Mouse (Mus musculus): ENCODE results near the gene Gnaq.

Gene Gnaq

DNA sequence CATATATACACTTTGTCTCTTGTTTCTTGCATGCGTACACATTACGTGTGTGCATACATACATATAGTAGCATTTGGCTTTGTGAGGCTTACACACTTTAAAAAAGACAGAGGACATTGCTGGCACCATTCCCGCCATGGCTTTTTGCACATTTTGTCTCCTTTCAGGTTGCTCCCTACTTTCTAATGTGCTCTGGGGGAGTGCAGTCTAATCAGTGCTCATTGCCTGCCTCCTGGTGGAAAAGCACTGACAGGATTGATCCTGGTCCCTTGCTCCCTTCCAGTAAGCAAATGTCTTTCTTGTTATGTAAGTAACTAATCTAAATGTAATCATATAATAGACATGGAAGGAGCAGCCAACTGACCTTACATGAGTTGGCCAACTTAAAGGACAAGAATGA is 65.5 kb downstream of the Gnaq start:
- DNase-seq (ENCODE audit: low spot score in 2 of 2): no peak

DNA sequence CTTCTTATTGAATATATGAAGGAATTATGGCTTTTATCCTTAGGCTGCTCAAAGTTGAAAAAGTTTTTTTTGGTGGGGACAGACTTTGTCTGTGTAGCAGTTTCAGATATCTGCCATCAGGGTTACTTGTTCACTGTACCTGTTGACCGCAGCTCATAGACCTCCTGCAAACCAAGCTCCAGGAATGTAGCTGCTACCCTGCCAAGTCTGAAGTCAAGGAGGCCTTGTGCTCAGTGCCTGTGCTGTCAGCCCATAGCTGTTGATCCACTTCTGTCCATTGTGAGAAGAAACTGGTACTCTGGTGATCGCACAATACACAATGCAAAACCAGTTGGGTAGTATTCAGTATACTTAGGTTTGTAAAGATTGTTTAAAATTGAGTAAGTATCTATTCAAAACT is 68.7 kb downstream of the Gnaq start:
- no peak for DNase-seq (ENCODE audit: low spot score in 2 of 2)

DNA sequence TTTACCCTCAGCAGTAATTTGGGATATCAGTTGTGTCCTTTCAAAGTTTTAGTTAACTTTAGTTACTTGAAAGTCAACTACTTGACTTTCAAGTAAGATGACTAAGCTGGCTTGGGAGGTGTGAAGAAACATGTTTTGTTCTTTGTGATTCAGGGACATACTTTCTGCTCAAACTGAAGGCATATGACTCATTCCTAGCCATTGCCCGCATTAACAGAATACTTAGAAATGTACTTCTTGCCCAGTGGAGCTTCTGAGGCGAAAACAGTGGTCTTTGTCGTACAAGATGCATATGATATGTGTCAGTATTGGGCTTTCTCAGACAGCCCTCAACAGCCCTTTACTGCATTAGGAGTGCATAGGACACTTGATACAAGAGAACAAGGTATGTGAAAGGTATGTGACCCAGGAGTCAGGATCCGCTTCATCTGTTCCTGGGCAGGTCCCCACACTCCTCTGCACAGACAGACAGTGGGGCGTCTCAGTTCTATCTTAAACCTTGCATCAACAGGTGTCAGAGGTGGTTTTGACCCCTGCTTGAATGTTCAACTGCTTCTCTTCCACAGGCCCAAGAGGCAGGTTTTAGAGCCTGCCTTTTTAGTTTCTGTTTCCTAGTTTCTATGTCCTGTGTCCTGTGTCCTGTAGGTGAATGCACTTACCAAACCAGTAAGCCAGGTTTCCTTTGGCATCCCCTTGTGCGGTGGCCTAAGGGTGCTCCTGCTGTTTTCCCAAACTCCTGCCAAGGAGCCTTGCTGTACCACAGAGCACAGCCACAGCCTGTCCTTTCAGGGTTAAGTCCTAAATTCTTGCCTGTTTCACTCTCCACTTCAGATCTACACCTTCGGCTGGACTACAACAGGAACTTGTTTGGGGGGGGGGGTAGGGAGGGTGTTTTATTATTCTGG is 72.4 kb downstream of the Gnaq start:
- no peak for DNase-seq (ENCODE audit: low spot score in 2 of 2)

DNA sequence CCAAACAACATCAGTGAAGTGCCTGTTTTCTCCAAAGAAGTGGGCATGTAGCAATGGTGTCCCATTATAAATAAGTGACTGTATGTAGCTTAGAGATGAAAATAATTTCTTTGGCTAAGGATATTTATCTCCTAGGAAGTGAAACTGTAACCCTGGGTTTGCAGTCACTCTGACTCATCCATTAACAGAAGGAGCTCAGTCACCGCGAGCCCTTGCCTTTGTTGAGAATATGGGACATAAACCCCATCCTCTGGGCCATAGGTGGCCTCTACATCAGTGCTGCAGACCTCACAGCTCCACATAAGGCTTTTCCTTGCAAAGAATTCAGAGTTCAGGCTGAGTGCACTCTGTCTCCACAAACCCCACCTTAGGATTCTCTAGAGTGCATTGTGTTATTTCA is 77.0 kb downstream of the Gnaq start:
- DNase-seq (ENCODE audit: low spot score in 2 of 2): no peak

DNA sequence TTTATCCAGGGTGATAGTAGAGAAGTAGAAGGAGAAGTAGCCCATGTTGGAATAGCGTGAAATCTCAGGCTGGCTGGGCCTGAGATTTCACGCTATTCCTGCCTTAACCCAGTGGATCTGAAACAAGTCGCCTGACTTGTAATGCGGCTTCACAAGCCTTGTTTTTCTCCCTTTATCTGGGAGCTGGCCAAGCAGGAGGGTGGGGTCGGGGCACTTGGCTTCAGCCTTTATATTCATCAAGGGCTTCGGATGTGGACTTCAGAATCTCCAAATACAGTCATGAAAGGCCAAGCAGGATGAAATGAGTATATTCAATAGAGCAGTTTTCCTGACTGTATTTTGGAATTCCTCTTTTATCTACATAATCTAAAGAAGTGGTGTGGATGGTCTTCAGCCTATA is 82.3 kb downstream of the Gnaq start:
- DNase-seq (ENCODE audit: low spot score in 2 of 2): peak in 1 of 2 experiments; percentile 68

DNA sequence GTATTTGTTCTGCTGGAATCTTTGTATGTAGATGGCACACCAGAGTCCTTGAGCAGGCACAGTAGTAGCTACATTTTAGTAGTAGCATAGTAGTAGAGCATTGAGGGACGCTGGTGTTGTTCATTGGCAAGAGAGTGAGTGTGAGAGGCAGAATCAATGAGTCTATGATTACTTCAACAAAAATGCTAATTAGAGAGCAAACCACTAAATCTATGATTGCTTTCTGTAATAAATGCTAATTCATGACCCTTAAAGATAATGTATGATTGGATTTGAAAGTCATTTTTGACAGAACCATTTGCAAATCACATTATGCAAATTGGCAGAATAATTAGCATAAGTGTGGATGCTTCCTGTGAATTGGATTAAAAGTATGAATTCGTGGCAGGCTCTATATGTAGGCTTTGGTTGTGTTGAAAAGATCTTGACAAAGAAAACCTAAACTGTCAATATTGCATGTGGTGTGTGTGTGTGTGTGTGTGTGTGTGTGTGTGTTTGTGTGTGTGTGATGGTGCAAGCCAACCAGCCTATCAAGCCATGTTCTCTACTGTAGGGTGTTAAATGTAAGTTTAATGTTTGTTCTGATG is 82.9 kb downstream of the Gnaq start:
- no peak for DNase-seq (ENCODE audit: low spot score in 2 of 2)

DNA sequence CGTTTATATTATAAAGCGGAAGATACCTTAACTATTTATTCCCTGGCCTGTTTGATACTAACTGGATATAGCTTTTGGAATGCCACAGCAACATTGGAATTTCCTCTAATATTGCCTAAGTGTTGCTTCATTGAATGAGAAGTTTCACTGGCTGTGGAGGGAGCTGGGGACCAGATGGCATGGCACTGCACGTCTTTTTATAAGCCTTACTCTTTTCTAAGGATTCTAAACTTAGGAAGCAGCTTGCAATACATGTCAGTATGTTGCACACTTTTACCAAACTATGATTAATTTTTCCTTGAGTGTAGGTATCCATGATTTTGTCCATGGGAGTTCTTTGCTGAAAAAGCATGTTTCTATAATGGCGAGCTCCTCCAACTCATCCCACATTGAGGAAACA is 87.3 kb downstream of the Gnaq start:
- DNase-seq (ENCODE audit: low spot score in 2 of 2): no peak

DNA sequence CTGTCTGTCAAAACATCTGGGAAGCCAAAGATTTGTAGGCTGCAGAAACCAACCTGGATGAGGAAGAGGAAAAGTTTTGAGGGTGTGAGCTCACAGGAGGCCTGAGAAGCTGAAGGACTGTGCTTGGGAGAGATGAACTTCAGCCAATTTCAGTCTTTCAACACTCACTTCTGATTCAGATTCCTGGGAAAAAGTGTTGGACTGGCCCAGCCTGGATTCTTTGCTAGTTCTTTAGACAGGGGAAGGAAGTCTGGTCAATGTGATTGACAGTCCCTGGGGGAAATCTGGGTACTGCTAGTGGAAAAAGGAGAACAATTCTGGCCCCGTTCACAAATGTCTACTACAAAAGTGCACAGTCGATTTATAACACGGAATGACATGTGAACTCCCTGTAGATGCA is 89.9 kb downstream of the Gnaq start:
- no peak for DNase-seq (ENCODE audit: low spot score in 2 of 2)

DNA sequence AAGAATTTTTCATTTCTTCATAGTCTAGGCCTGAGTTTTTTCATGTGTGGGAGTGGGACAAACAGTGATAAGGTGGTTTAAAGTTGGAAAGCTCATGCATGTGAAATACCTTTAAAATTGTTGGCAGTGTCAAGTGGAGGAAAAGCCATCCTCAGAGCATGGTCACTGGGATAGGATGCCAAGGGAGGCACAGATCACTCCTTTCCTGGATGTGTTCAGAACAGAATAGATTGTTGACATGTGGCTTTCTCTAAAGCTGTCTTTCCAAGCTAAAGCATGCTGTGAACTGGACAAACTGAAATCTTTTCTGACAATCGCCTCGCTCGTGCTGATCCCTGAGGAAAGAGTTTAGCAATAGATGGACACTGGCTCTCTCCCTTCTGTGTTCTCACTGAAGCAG is 90.5 kb downstream of the Gnaq start:
- DNase-seq (ENCODE audit: low spot score in 2 of 2): no peak

DNA sequence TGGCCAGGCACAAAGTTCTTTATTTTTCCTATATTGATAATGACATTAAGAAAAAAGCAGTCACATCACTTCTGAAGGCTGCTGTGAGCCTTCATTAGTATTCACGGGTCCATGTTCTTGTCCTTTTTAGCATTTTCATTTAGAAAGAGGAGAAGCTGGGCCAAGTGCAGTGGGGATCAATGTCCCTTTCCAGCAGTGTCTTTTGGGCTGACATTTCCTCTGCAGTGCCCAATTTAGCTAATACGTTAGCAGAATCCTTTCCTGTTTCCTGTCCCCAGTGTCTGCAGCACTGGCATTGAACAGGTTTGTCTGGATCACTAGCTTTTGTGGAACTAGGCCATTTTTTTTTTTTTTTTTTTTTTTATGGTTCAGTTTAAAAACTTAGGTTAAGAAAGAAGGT is 92.2 kb downstream of the Gnaq start:
- no peak for DNase-seq (ENCODE audit: low spot score in 2 of 2)

DNA sequence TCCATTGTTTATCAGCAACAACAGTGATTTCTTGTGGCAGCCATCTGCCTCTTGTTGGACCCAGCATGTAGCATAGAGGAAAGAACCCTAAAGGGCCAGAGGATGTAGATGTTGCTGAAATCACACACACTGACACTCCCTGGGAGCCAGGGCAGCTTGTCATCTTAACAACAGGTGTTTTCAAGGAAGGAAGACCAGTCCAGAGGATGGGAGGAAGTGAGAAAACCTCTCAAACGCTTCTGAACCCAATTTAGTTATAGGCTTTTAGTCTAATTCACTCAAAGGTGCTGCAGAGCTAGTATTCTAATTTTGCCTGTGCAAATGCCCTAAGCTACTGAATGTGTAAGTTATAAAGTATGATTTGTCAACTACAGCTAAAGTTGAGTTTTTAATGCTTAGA is 99.0 kb downstream of the Gnaq start:
- DNase-seq (ENCODE audit: low spot score in 2 of 2): no peak

DNA sequence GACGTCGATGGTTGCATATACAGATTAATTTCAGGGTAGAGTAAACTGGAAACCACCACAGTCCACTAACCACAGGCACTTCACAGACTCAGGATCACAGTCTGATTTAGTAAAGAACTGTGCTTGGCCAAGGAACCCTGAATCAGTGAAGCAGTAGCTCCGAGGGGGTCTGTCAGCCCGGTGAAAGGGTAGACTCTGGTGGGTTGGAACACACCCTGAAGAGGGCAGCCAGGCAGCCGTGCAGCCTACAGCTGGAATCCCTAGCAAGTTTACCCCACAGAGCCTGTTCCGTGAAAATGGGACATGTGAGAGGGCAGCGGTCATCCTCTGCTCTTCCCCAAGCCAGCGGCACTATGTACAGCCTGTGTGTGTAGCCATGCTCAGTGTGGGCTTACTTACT is 103.0 kb downstream of the Gnaq start:
- no peak for DNase-seq (ENCODE audit: low spot score in 2 of 2)

DNA sequence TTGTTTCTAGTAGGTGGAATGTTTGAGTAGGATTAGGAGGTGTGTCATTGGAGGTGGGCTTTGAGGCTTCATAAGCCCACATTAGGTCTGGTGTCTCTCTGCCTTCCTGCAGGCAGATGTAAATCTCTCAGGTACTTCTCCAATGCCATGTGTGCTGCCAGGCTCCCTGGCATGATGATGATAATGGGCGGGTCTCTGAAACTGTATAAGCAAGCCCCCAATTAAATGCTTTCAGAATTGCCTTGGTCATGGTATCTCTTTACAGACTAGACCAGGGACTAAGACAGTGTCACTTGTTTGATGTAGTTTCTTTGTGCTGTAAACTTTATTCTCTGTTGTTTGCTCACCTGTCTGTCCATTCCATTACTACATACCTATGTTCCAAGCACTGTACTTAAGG is 104.4 kb downstream of the Gnaq start:
- DNase-seq (ENCODE audit: low spot score in 2 of 2): no peak

DNA sequence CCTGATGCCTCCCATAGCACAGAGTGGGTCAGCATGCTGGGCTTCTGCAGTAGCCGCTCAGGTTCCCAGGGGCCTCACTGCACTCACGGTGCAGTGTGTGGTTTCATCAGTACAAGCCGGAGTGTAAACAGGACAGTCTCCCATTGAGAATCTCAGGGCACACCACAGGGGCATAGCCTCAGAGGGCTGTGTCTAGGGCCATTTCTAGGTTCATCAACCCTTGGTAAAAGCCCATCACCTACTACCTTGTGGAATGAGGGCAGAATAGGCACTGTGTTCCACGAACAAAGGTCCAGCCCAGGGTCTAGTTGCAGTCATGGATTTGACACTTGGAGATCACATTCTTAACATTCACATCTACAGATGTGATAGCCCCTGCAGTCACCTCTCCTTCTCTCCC is 105.4 kb downstream of the Gnaq start:
- DNase-seq (ENCODE audit: low spot score in 2 of 2): no peak

DNA sequence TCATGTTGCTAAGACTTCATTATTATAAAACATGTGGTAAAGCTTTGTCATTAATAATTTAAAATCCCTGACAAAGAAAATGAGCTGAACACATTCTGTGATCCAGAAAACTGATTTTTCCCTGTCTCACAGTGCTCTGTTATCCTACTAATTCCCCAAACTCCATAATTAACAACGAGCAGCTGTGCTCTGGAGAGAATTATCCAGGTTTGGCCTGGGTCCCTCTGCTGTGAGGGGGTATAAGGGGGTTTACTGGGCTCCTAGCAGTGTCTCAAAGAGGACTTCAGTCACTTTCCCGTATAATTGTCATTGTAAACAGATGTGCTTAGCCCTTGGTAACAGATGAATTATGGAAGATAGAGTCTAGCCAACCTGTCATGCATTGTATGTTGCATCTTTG is 105.9 kb downstream of the Gnaq start:
- no peak for DNase-seq (ENCODE audit: low spot score in 2 of 2)

DNA sequence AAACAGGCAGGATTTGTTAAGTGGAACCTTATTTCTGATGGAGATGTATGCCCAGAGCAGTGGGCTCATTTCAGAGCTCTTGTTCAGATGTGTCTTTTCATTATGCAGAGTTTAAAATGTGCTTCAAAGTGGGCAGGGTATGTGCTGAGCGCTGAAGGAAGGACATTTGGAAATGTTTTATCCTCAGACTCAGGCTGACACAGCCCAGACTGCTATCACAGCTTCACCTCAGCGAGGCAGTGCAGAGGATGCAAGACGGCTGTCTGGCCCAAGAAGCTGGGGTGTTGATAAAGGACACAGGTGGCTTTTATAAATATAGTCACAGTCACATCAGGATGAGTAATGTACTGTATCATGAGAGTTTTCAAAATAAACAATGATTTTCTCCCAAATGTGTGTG is 110.1 kb downstream of the Gnaq start:
- no peak for DNase-seq (ENCODE audit: low spot score in 2 of 2)

DNA sequence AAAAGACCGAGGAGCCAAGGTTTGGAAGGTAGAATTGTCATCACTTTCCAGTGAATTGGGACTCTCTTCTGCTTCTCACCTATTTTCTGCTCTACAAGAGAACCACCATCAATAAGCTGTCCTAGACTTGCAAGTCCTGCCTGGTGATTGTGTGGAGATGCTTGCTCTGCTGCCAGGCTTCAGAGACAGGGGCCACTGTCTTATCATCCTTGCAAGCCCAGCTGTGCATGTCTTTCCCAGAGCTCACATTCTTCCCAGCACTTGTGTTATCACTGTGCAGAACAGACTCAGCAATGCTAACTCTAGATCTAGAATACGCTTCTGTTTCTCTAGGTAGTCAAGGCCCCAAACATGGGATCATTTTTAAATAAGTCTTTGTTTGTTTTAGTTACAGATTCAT is 116.4 kb downstream of the Gnaq start:
- no peak for DNase-seq (ENCODE audit: low spot score in 2 of 2)

DNA sequence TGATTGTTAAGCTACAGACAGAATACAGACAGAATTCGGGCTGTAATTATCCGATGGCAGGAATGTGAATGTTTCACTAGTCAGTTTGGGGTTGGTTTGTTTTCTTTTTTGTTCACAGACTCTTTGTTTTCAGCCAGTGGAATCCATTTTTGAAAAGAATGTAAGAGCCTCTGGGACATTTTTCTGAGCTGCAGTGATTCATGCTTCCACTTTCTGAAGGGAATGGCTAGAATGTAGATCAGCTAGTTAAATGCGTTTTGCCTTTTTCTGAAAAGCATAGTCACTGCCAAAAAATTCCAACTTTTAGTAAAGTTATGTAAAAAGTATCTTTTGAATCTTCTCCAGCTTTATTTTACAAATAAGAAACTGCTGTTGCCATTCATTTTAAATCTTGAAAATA is 118.3 kb downstream of the Gnaq start:
- DNase-seq (ENCODE audit: low spot score in 2 of 2): no peak

DNA sequence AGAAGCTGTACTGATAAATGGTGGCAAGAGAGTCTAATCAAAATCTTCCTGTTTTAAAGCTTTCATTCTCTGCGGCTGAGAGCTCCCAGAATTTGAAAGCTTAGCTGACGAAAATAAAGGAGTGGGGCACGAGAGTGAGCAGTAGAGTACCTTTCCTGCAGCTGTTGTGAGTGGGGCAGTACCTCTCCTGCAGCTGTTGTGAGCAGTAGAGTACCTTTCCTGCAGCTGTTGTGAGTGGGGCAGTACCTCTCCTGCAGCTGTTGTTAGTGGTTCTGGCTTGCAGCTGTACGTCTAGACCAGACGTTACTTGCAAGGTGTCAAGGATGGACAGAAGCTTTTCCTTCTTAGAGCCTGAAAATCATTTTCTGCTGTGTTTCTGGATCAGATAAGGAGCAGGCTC is 119.2 kb downstream of the Gnaq start:
- no peak for DNase-seq (ENCODE audit: low spot score in 2 of 2)

DNA sequence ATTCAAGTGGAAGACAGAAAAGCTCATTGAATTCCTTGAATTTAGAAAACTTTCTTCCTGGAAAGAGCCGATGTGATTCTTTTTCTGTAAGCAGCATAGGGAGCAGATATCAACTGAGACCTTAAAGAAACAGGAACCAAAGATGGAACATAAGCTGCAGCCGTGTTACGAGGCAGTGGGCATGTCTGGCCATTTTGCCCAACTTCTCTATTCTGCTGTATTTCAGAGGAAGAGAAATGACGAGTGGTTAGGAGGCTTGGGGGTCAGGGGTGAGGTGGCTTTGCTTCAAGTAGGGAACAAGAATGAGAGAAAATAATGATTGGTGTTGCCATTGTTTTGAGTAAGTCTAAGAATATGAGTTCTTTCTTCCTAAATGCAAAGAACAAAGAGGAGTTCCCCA is 120.1 kb downstream of the Gnaq start:
- DNase-seq (ENCODE audit: low spot score in 2 of 2): no peak

DNA sequence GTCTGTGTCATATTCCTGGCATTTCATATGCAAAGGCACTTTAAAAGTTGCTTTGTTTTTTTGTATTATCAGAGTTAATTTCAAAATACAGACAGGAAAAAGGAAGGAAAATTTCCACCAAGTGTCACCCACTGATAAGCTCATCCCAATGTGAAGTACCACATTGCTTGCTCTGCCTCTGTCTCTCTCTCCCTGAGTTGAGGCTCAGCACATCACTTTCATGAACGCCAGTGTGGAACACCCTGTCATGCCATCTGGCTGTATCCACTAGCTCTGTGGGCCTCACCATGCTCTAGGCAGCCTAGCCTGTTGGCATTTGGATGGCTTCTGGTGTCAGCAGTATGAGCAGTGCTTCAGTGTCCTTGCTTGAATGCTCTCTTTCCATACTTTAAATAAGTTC is 122.2 kb downstream of the Gnaq start:
- DNase-seq (ENCODE audit: low spot score in 2 of 2): no peak

DNA sequence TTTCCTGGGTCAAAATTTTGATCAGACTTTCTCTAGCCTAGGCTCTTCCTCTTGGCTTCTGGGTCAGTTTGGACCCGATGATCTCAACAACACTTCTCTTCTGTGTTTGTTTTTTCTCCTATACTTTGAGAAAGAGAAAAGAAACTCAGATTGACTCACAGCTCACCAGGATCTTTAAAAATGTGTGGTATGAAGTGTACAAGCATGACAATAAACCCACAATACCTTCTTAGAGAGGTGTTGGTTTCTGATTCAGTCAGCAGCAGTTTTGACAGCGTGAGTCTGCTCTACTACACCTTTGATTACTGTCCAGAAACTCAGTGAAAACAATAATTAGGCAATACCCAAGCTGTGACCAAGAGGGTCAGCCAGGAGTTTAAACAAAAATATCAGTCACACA is 122.7 kb downstream of the Gnaq start:
- DNase-seq (ENCODE audit: low spot score in 2 of 2): no peak

DNA sequence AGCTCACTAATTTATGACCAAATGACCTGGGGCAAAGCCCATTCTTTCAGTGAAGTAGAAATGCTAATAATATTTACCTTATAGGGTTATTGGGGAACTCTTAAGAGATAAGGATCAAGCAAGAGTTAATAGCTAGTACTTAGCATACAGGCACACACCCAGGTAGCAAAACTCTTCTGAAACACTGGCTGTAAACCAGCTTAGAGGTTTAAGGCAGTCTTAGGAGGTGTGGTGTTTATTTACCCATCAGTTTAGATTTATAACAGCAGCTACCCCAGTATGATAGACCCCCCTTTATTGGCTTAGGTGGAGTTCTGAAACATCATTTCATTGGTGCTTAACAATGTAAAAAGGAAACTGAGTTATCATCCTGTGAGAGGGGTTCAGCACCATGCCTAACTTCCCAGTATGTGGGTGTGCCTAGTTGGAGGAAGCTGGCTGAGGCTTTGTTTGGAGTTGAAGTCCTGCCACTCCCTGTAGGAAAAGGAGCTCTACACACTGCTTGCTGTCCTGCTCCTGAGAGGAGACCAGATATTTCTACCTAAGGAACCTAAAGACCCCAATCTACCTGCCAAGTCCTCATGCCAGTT is 126.2 kb downstream of the Gnaq start:
- no peak for DNase-seq (ENCODE audit: low spot score in 2 of 2)
